Mouse (Mus musculus): ENCODE data around the gene Msgn1.

- no peak for TF ChIP-seq CTCF (conservative IDR thresholded peaks at IDR 0.05; ENCODE audit: insufficient read depth, insufficient read length, low read depth, low read length)
- TF ChIP-seq POLR2A (IDR thresholded peaks at IDR 0.05; ENCODE audit: low read depth, low read length) = no peak
These were observed 14.3 kb upstream of the Msgn1 start for GRCm38 (mm10) chr12:11223090-11223489.

Measured in kidney, adult 2 months (tissue).